Mouse (Mus musculus) frontal cortex, adult (tissue): ENCODE measurements around the gene Jpt1.
"Not testable (repeated sequence)": the region's sequence is repeated elsewhere in the genome, so short reads cannot be mapped to it uniquely, and the experiment has no call there.

Experiments used
- ATAC-seq: cut with Nextera tagmentation; 2 replicates; pipeline ENCODE4 v1.9.2; 2017; ENCODE audit warnings: mild to moderate bottlenecking, moderate library complexity, mixed read lengths; ENCODE audit not compliant: low TSS enrichment

The Jpt1 gene

DNA sequence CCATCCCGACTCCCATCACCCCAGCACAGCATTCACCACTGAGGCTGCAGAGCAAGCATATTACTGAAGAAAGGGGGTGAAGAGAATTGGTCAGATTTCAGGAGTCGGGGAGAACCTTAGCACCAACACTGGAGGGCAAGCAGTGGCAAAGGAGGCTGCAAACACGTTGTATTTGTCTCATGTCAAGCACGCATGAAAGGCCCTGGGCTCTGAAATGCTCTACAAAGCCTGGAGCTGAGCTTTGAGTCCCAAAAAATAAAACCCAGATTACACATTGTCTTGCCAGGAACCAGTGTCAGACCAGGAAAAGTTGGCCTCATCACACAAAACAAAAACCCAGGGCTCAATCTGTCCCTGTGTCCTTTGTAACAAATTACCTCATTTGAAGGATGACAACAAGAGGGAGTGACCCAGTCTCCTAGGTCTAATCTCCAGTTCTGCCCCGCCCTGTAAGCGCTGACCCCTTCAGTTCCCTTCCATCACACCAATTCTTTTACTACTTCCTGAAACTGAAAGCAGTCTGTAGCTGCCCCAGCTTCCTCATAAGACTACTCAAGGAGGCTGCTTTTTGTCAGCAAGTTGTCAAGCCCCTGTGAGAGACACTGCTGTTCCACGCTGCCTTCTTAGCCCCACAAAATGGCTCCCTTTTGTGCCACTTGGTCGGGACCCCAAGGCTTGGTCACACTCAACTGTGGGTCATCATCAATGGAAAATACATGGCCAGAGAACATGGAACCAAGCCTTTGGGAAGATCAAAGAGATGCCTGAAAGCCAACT is 1.6 kb downstream of the Jpt1 start:
- no peak for ATAC-seq

DNA sequence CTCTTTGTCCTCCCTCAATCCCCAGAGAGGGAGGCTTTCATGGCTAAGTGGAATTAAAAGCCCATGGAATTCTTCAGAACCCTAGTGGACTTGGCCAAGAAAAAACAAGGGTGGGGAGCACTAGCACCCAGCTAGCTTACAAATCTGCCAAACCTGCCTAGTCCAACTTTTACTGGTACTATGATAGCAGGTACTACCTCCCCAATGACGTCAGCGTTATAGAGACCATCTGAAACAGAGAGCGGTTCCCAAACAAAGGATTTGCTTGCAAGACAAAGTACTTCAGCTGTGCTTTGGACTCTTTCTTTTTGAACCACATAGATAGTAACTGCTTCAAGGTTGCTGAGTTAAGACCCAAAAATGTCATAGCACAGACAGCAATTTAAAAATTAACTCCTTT is 2.2 kb downstream of the Jpt1 start:
- no peak for ATAC-seq

DNA sequence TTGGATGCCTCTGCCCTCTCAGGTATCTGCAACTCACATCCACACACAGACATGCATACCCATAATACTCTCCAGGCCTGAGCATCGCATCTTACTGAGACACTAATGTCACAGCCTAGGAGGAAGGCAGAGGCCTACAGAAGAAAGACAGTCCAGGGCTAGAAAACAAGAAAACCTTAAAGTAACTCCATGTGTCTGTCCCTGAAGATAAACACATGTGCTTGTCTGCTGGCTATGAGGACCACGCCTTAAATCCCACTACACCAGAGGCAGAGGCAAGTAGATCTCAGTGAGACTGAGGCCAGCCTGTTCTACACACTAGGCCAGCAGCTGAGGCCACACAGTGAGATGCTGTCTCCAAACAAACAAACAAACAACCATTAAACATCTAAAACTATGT is 3.1 kb downstream of the Jpt1 start:
- ATAC-seq: no peak

DNA sequence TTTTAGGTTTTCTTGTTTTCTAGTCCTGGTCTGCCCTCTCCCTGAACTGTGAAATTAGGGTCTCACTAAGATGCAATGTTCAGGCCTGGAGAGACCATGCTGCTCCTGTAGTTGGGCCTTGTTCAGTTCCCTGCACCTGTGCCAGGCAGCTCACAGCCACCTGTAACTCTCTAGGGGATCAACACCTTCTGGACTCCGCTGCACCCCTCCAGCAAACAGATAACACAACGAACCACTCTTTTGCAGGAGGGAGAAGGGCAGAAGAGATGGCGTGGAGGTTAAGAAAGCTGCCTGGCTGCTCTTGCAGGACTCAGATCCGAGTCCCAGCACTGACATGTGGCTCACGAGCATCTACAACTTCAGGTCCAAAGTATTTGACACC is 3.7 kb downstream of the Jpt1 start:
- no peak for ATAC-seq

DNA sequence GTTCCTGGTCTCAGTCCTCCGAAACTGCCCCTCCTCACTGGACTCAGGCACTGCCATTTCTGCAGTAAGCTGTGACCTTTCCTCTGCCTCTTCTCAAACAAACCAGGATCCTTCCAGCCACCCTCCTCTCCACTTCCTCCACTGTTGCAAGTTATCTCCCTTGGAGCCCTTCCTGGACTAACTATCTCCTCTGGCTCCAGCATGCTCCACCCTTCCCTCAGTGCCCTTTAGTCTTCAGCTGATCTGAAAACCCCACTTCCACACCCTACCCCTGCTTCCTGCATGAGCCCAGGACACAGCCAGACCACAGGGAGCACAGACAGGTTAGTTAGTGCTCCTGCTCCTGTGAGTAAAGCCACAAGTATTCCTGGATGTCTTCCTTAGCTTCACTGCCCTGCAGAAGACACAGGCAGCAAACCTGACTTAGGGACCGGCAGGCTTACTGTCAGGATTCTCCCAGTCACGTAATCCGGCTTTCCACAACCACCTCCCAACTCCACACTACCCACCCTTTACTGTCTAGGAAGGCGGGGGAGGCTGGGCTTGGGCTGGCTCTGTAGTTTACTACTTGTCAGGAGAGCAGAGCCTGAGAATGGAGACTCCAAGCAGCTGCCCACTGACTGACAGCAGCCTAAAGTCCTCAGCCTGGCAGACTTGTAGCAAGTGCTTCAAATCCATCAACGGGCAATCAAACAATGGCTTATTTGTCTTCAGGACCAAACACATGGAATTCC is 4.2 kb downstream of the Jpt1 start:
- ATAC-seq: no peak

DNA sequence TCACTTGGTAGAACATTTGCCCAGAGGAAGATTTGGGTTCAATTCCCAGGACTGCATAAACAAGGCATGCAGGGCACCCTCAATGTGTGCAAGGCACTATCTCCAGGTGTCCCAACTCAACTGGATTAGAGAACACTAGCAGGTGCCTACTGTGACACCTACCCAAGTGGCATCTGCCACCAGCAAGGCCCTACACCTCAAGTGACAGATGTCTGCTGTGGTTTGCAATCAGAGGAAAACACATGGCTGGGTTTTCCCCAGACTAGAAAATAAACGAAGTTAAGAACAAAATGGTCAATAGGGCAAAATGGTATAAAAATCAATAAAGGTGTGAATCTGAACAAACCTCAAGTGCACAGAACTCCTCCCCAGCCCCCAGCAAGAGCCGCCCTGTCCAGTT is 6.1 kb downstream of the Jpt1 start:
- no peak for ATAC-seq

DNA sequence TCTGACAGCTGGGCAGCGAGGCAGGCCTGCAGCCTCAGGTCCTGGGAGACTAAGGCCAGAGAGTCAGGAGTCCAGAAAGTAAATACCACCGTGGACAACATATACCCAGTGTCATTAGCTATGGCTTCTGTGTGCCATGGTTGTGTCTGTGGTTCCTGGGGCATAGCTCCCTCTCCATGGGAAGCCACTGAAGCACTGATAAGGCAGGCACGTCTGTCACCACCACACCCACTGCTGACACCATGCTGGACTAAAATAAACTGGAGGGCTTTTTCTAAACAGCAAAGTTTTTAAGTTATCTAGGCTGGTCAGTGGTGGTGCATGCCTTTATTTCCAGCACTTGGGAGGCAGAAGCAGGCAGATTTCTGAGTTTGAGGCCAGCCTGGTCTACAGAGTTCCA is 7.6 kb downstream of the Jpt1 start:
- no peak for ATAC-seq

DNA sequence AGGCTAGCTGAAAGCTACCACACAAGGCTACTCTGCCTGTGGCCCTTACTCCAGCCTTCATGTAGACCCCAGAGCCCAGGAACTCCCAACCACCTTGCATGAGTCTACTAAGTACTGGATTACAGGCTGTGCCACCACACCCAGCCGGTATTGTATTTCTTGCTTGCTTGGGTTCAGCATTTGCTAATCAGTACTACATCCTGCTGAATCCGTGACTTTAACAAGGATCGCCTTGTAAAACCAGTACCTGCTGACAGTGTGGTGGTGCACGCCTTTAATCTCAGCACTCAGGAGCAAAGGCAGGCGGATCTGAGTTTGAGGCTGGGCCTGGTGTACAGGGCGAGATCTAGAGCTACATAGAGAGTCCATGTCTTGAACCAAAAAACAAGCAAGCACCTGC is 11.6 kb downstream of the Jpt1 start:
- no peak for ATAC-seq

DNA sequence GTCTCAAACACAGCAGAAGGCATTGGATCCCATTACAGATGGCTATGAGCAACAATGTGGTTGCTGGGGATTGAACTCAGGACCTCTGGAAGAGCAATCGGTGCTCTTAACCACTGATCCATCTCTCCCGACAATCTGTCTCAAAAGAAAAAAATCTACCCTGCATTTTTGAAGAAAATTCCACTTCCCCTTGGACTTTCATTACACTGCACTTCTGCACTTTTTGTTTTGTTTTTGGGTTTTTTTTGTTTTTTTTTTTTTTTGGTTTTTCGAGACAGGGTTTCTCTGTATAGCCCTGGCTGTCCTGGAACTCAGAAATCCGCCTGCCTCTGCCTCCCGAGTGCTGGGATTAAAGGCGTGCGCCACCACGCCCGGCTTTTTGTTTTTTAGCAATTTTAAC is 17.6 kb downstream of the Jpt1 start:
- not testable (repeated sequence) for ATAC-seq

DNA sequence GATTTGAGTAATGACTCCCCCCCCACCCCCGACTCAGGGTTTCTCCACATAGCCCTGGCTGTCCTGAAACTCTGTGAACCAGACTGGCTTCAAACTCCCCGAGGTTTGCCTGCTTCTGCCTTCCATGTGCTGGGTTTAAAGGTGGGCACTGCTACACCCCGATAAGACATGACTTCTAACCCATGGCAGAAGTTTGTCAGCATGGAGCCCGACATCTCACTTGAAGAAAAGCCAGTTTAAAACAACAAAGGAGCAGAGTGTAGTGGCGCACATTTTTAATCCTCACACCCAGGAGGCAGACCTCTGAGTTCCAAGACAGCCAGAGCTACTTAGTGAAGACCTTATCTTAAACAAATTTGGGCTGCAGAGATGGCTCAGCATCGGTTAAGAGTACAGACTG is 21.8 kb downstream of the Jpt1 start:
- no peak for ATAC-seq

DNA sequence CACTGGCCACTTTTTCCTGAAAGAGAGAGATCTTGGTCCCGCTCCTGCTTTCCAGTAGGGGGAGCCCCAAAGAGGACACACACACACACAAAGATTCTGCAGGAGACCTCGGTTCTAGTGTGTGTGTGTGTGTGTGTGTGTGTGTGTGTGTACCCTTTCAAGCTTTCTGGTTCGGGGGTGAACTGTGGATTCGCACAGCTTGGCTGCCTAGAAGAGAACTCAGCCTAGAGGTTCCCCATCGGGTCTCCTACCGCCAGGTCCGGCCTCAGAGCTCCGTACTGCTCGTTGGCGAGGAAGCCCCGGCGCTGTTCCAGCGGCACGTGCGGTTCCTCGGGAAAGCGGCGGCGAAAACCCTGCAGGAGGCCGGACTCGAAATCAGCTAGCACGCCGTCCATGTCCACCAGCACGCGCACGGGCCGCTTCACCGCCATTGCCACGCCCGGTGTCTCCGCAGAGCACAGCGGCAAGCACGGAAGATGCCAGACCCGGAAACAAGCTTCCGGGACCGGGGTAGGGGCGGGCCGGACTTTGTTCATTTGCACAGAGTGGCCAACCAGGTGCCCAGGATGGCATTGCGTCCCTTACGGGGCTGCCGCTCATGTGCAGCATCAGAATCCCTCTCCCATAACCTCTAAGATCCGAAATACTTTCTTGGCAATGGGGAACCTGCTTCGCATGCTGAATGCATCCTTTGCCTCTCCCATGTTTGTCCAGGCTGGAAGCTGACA is 22.7 kb downstream of the Jpt1 start, which contains the start of gene Nt5c:
Nt5c (minus strand) TSS at position 507 of the 728 bp plus-strand sequence.
- peak; percentile 92 for ATAC-seq

DNA sequence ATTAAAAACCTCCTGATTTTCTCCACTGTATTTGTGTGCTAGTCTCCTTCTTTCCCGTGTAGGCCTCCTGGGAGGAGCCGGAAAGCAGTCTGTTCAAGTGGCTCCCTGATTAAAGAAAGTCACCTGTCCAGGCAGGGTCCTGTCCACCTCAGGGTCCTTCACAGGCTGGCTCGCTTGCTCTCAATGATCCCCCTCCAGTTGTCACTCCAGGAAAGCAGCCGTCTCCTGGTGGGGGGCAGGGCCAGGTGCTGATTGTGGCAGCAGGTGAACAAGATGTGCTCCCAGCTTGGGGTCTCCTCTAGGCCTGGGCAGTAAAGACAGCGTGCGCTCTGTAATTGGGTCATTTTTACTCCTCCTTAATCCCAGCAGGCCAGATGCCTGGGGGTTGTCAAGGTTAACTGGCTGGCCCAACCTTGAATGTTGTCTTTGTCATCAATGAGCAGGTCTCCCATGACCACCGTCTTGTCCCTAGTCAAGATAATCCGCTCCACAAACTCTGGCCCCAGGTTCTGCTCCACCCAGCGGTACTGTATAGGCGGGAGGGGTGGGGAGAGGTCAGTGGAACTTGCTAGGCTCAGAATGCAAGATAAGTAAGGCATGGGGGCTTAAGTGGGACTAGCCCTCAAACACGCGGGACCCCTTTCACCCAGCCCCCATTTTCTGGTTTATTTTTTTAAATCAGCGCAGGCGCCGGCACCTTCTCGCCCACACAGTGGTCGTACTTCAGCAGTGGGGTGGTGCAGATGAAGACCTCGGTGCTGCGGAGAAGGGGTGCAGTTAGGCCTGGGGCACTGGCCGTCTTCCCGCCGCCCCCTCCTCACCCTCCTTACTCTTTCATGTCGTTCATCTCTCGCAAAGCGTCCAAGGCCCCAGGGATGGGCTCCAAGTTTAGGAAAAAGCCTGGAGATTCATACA is 23.5 kb downstream of the Jpt1 start:
- no peak for ATAC-seq

DNA sequence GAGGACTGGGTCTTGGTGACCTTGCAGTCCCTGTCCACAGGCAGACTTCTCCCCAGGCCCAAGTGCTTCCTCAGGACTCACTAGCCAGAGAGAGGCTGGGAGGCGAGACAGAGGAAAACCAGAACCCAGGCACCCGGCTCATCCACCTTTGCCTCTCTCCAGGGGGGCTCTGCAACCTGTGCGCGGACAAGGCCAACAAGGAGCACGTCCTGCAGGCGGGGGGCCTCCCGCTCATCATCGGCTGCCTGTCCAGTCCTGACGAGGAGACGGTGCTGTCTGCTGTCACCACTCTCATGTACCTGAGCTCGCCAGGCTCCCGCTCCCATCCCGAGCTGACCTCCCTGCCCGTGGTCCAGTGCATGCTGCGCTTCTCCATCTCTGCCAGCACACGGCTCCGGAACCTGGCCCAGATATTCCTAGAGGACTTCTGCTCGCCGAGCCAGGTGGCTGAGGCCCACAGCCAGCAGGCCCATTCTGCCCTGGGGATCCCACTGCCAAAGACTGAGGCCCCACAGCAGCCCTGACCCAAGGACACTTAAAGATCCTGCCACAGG is 25.6 kb downstream of the Jpt1 start:
- ATAC-seq: no peak

DNA sequence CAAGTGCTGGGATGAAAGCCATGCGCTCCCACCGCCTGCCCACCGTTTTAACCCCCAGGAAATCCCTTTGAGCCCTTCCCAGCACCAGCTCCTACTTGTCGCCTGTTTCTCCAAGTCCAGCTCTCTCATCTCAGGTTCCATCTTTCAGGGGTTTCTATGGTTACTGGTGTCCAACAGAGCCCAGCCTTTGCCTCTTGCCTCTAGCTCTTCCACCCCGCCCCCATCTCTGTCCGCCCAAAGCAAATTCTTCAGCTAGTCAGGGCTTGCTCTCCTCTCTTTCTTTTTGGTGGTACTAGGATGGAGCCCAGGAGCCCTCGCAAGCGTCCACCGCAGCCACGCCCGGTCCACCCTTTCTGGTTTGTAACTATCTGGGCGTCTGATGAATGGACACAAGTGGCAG is 29.0 kb downstream of the Jpt1 start:
- no peak for ATAC-seq

DNA sequence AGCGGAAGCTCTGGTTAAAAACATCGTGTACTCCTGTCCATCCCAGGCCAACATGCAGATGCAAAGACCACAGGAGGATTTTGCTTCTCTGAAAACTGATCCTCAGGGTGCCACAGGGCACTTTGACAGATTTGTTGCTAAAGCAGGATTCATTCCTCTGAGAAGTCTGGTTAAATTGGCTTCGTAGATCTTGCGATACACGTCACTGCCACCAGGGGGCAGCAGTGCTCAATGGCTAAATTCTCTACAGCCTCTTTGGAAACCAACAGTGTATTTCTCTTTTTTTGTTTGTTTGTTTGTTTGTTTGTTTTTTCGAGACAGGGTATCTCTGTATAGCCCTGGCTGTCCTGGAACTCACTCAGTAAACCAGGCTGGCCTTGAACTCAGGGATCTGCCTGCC is 30.5 kb downstream of the Jpt1 start:
- ATAC-seq: no peak

DNA sequence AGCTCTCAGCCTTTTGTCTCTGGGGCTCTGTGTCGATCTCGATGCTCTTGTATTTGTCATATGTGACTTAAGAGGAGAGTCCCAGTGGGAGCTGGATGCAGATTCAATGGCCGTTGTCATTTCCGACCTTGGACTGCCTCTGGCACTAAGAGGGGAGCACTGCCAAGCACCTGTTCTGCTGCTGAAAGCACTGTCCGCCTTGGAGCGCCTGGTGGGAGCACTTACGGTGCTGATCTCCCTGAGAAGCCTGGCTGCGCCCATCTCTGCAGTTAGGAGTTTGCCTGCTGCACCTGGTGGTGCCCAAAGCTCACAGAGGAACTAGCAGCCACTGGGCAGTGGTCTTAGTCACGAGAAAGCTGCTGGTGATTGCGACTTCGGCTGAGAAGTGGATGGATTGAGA is 30.9 kb downstream of the Jpt1 start:
- ATAC-seq: no peak

DNA sequence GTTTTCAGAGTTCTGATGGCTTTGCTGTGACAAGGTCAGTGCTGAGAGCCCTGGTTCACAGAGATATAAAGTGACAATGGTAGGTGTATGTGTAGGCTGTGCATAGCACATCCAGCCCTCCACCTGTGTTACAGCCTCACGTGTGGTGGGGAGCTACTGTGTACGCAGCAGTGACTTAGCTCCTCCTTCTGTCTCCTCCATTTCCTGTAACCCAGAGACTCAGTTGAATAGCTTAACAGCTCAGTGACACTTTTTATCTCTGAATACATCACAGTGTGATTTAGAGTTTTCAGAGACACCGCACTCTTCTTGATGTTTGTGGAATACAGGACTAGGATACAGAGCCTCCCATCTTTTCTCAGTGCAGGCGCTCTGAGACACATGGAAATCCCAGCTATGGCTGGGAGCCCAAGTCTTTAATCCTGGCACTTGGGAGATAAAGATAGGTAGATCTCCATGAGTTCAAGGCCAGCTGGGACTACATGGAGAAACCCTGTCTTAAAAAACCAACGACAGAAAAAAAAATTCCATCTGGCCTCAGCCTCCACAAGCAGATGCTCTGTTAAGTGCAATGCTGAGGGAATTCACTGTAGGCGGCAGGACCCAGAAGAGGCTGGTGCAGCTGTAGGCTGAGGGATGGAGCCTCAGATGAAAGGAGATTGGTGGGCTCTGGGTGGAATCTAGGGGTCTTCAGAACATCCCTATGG is 32.5 kb downstream of the Jpt1 start:
- ATAC-seq: peak; percentile 64

DNA sequence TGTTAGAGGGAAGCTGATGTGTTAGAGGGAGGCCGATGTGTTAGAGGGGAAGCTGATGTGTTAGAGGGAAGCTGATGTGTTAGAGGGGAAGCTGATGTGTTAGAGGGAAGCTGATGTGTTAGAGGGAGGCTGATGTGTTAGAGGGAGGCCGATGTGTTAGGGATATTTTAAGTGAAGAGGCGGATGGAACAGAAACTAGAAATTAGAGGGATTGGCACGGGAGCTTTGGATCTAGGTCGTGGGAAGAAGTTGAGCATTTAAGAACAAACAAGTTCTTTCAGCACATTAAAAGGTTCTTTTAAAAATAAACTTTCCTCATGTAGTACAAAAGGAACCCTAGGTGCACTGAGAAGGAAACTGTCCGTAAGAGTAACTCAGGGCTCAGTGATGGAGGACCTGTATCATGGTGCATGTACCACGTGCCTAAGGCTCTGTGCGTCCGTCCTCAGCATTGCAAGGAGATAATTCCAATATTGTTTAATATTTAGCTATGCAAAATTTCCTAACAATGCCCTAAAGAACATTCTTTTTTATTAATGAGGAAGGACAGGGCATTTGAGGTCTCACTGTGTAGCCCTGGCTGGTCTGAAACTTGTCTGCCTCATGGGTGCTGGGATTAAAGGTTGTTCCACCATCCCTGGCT is 35.8 kb downstream of the Jpt1 start:
- ATAC-seq: no peak

DNA sequence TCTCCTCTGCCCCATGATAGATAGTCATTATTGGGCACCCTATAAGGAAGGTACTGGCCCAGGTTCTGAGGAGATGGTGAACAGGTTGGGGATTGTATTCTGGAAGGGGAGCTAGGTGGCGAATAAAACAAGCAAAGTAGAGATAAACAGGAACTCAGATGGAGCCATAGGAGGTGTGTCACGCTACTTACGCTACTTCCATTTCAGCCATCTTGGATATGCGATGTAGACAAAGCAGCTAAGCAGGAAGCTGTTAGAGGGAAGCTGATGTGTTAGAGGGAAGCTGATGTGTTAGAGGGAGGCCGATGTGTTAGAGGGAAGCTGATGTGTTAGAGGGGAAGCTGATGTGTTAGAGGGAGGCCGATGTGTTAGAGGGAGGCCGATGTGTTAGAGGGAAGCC is 36.8 kb downstream of the Jpt1 start:
- ATAC-seq: not testable (repeated sequence)

DNA sequence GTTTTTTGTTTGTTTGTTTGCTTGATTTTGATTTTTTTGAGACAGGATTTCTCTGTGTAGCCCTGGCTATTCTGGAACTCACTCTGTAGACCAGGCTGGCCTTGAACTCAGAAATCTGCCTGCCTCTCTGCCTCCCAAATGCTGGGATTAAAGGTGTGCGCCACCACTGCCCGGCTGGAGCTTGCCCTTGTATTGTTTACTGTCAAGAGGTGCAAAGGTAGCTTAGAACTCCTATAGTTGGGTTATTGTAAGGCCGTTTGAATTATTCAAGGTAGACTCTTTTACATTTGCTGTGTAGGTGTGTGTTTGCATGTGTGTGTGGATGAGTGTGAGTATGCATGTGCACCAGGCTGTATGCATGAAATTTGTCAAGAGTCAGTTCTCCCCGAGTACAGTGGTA is 37.6 kb downstream of the Jpt1 start:
- ATAC-seq: not testable (repeated sequence)
